11 mouse cellular contexts compared by ENCODE assay signal in the genomic region with DNA sequence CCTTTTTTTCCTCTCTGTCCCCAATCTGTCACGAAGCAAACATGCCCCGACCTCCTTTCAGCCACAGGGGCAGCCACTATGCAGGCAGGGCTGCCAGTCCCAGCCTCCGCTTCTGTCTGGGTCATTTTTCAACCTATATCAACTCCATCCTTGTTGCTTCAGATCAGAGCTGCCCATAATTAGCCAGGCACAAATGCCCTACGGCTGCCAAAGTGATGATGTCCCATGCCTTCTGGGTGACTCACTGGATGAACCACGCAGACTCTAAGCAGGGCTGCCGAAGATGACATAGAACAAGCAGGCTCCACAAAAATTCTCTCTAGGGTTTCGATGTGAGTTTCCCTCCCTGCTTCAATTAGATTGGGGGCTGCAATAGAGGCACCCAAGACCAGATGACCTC.
A peak's percentile ranks its signal among the peaks of the same experiment; 100 is the strongest.
DNase-seq lines count a peak whose midpoint lies in the region; ATAC-seq and TF ChIP-seq lines count a peak whose summit lies in the region.
"Had no signal": no experiment of that assay in that cellular context is flagged by ENCODE, and none has a peak within 500 bp of the region (broad histone marks: within the 10 kb centered on the region; RNA-seq: fewer than 3 reads in every experiment).

No protein-coding gene starts in this region.

- intact Hi-C loops in heart, postnatal 36 days (cut with DNase I) = no loop called here

- H3K27me3 ChIP-seq in liver, embryonic 12.5 days (replicated peaks) = no peaks in the 10 kb centered on the region
- H3K27me3 ChIP-seq: limb, embryonic 12.5 days had no signal

- no peak overlapping the region for H3K4me2 ChIP-seq in liver, embryonic 12.5 days
- H3K4me2 ChIP-seq: limb, embryonic 12.5 days had no signal

- WGBS in liver, embryonic 12.5 days (ENCODE audit: insufficient replicate concordance) = 64% methylated on average over 7 of the region's 7 CpGs

- no peak overlapping the region for H3K9ac ChIP-seq in liver, embryonic 12.5 days
- H3K9ac ChIP-seq: limb, embryonic 12.5 days had no signal

- no peak overlapping the region for H3K4me3 ChIP-seq in embryonic fibroblast, embryonic 13.5 days (ENCODE audit: insufficient read depth, low read length)
- H3K4me3 ChIP-seq in liver, embryonic 12.5 days = no peak overlapping the region
- H3K4me3 ChIP-seq: limb, embryonic 12.5 days had no signal

- no peak for ATAC-seq in liver, embryonic 12.5 days
- ATAC-seq: midbrain, embryonic 16.5 days had no signal

- TF ChIP-seq POLR2A in embryonic fibroblast, embryonic 13.5 days (IDR thresholded peaks at IDR 0.05; ENCODE audit: low read depth, low read length) = no peak

- no peak for TF ChIP-seq CTCF in embryonic fibroblast, embryonic 13.5 days (IDR thresholded peaks at IDR 0.05; ENCODE audit: borderline replicate concordance, insufficient read depth, low read length)

- DNase-seq in heart, adult 18-20 months = peak; percentile 58 to 69
- no peak for DNase-seq in heart, postnatal 36 days
- peak; percentile 32 for DNase-seq in adrenal gland, postnatal 10 days
- DNase-seq in heart, postnatal 4 days = peak; percentile 49
- no peak for DNase-seq in embryo, embryonic 10.5 days (ENCODE audit: low spot score)
- no peak for DNase-seq in spleen, postnatal 10 days (ENCODE audit: low spot score in 2 of 2)
- DNase-seq: gastrocnemius, postnatal 10 days had no signal

- peaks cover 23% of the 10 kb centered on the region for H3K4me1 ChIP-seq in embryonic fibroblast, embryonic 13.5 days (ENCODE audit: control insufficient read depth, insufficient read depth, low read length)
- H3K4me1 ChIP-seq in liver, embryonic 12.5 days = 0 out of 2 replicates have a peak, but pooled peaks cover 5% of the 10 kb centered on the region

- H3K9me3 ChIP-seq in liver, embryonic 12.5 days (replicated peaks) = no peaks in the 10 kb centered on the region
- H3K9me3 ChIP-seq: limb, embryonic 12.5 days had no signal

- H3K27ac ChIP-seq in embryonic fibroblast, embryonic 13.5 days (ENCODE audit: insufficient read depth, low read length) = peak overlapping the region; percentile 72
- H3K27ac ChIP-seq in liver, embryonic 12.5 days = no peak overlapping the region
- H3K27ac ChIP-seq: limb, embryonic 12.5 days had no signal

- H3K36me3 ChIP-seq in liver, embryonic 12.5 days = no peaks in the 10 kb centered on the region
- H3K36me3 ChIP-seq: limb, embryonic 12.5 days had no signal

Comparison
In these comparisons a context has a peak if more than half of its experiments do, and no peak if none do; other contexts are left out.
1. DNase-seq: peak in heart, adult 18-20 months (2 of 2), adrenal gland, postnatal 10 days (single experiment) and heart, postnatal 4 days (single experiment); none in heart, postnatal 36 days (0 of 2), embryo, embryonic 10.5 days (single experiment) and spleen, postnatal 10 days (0 of 2).